Mouse (Mus musculus) forelimb bud, embryonic 11.5 days (tissue): ENCODE results near the gene Gabbr2.
A peak's percentile ranks its signal among the peaks of the same experiment; 100 is the strongest.

ENCODE experiments used
- DNase-seq: peaks from one replicate; pipeline ENCODE4 v3.0.0-alpha.2; 2012; ENCODE audit warnings: low read depth, low spot score

Gabbr2 gene

DNA sequence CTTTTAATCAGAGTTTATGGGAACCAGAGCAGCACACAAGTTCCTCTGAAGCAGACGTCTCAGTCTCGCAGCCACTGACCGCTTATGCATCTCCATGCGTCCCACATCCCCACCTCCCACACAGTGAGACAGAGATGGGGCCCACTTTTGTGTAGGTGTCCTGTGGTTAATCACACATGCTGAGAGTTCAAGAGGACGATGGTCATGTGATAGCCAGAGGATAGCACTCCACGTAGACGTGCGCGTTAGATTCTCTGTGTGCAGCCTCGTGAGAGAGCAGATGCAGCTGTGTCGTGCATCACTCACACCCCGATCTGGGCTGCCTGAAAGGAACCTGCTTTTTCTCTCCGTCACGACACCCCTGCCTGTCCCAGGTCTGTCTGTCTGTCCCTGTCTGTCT is 167.9 kb downstream of the Gabbr2 start:
- no peak for DNase-seq

DNA sequence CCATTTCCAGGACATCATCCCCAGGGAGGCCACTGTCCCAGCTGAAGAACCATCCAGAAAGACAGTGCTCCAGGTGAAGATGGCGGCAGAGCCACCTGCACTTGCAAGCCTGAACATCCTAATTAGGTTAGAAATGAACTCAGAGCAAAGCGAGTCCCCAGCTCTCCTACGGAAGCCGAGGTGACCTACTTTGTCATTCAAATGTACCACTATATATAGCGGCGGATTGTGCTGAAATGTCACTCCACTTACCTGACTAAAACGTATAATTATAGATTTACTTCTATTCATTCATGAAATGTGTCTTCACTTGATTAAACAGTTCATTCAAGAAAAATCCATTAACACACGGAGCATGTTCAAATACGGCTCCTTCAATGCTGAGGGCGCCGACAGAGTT is 170.0 kb downstream of the Gabbr2 start:
- DNase-seq: no peak

DNA sequence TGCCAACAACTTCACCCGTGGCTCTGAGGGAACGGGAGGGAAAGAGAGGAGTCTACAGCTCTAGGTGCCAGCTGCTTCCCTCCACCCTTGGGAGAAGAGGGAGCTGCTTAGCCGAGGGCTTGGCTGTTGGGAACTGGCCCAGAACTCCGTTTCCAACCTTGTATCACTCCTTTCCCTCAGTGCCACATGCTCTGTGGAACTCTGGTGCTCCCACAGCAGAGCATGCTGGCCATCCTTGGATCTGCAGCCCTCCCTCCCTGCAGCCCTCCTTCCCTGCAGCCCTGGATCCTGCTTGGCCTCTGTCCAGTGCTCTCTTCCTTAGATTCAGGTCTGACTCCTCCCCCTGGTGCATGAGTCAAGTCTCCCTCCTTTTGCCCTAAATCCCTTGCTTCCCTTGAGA is 176.7 kb downstream of the Gabbr2 start:
- no peak for DNase-seq

DNA sequence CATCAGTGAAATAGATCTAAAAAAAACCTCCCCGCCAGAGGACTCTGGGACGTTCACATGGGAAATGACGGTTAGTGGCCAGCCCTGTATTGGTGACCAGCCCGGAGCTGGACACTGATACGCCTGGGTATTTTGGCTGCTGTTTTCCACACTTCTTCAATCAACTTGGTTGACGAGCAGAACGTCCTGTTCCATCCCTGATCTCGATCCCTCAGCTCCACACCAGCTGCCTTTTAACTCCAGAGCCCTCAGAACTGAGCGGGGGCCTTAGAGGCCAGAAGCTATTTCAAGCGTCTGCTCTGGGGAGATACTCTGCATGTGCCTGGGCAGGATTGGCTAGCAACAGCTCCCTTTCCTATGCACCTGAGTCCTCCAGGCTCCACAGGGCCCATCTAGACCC is 177.4 kb downstream of the Gabbr2 start:
- DNase-seq: no peak

DNA sequence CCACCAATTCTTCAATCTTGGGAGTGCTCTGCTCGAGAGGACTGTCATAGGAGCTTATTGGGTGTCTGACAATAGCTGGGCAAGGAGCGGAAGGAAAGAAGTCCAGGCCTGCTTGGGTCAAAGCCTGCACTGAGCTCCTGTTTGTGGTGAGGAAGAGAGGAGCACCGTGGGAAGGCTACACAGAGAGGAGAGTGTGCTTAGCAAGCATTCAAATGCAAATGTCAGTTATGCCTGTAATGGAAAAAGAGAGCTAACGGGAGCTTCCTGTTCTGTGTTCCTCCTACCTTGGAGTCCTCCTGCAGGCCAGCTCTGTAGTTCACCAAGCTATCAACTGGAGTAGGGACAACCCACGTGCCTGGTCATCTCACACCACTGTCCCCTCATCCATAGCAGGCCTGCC is 180.5 kb downstream of the Gabbr2 start:
- DNase-seq: no peak

DNA sequence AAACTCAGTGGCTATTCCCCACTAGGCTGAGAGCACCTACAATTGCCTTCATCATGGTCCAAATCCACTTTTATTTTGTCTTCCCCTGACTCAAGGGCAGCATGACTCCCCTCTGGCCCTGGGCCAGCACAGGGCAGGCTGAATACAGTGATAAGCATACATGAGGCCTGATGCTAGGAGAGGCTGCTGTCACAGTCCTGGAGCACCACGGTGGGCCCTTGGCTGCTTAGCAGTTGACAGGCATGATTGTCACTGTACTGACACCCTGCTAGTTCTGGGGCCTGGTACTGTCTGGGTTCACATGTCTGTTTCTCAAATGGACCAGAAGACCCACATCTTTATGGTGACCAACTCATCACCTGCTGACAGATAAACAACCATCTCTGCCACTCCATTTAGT is 184.8 kb downstream of the Gabbr2 start:
- no peak for DNase-seq

DNA sequence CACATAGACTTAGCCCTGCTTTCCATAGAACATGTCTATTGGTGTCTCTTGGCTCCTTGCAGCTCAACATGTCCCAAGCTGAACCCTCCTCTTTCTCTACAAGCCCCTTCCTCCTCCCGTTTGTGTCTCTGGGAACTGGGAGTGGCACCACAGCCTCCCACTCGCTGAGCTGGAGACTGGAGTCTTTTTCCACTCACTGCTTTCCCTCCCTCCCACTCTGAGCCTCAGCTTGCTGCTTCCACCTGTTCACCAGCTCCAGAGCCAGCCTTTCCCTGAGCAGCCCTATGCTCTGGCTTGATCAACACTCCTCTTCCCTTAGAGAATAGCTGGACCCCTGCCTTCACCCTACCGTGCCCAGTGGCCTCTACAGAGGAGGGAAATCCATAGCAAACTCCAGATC is 185.8 kb downstream of the Gabbr2 start:
- DNase-seq: no peak

DNA sequence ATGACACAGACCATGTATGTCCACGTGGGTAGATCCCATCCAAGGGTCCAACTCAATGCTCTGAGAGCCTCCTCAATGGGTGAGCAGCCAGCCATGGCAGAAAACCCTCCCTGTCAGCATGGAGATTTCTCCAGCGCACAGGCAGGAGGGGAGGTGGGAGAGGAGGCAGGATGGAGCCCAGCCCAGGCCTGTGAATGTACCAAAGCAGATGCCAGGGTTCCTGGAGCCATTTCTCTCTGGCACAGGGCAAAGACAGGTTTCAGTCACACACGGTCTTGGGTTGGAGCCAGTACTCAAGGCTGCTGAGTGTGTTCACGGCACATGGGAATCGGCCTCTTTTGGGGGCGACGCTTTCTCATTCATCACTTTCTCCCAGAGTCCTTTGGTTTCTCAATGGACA is 189.3 kb downstream of the Gabbr2 start:
- no peak for DNase-seq

DNA sequence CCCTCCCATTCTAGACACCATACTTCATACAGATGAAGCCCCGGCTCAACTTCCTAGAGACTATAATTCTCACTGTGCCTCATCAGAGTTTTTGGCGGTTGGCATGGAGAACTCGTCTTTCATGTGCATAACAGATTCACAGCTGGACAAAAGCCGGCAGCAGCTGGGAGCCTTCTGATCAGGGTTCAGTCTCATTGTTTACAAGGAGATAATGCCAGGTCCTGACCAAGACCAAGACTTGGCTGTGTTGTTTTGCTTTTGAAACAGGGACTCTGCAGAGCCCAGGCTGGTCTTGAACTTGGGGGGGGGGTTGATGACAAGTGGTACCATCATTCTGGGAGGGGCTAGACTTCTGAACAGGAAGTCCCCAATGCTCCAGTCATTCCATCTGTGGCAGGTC is 191.8 kb downstream of the Gabbr2 start:
- DNase-seq: no peak

DNA sequence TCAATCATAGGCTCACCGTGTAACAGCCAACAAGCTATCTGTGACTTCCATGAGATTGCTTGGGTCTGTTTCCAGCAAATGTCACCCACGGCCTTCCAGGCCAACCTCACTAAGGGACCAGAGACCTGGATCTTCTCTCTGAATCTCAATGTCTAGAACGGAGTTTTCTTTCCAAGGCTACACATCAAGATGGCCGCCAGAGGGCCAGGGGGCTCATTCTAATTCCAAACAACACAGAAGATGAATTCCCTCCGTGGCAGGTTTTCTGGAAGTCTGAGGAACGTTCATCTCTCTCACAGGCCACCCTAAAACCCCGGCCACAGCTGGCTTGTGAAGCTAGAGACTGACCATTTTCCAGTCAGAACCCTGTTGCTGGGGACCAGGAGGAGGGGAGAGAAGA is 196.0 kb downstream of the Gabbr2 start:
- DNase-seq: no peak

DNA sequence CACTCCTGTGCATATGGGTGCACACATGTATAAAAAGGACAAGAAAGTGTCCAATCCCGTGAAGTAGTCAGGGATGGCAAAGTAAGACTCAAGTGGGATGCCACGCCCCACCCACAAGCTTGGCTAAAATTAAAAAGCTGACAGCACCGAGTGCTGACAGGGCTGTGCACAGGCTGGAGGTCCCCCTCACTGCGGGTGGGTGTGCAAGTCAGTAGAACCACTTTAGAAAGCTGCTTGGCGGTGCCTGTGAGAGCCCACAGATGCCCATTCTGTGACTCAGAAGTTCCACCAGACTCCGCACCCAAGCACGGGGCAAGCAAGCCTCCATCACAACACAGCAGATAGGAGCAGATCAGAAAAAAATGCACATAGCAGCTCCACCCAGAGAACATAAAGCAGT is 197.1 kb downstream of the Gabbr2 start:
- DNase-seq: no peak

DNA sequence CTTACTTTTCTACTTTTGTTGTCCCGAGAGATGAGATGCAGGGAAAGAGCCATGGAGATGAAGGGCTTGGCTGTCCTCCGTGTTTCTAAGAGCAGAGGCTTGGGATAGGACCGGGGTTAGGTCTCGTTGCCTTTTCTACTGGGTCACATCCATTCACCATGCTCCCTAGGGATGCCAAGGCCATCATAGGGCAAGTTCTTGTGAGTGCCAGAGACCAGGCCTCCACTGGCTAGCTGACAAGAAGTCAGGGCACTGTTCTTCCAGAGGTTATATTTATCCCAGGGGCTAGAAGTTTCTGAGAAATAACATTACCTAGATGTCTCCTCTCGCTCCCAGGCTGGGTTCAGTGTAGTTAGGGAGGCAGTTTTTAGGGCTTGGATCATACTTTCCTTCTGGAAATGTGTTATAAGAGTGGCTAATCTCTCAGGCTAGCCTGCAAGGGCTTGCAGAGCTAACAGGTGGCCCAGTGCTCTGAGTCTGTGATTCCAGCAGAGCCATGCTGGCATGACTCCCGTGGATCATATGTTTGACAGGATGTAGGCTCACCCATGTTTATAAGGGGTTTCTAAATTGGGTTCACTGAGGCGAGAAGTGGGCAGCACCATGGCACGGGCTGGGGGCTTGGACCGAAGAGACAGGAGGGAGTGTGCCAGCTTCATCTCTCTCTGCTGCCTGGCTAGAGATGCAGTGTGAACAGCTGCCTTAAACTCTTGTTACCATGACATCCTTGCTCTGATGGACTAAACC is 199.2 kb downstream of the Gabbr2 start:
- no peak for DNase-seq

DNA sequence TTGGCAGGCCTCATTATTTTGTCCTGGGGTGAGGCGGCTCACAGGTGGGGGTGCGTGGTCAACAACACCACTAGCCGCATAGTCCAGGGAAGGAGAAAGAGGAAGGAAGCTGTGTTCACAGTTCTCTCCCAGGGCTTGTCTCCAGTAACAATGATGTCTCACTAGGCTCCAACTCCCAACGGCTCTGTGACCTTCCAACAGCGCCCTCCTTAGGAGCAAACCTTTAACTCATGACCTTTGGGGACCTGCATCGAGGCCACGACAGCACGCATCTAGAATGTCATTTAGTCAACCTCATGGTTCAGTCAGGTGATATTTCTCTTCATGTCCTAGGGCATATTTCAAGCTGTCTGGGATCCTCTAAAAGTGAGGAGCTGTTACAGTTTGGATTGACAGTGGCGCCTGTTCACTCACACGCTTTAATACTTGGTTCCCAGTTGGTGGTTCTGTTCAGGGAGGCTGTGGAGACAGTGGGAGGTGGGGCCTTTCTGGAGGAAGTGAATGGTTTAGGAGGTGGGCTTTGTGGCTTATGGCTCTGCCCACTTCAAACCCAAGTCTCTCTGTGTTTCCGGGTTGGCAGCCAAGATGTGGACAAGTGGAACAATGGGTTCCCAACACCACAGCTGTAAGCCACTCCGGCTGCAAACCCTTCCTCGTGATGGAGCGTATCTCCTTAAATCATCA is 200.3 kb downstream of the Gabbr2 start:
- DNase-seq: no peak

DNA sequence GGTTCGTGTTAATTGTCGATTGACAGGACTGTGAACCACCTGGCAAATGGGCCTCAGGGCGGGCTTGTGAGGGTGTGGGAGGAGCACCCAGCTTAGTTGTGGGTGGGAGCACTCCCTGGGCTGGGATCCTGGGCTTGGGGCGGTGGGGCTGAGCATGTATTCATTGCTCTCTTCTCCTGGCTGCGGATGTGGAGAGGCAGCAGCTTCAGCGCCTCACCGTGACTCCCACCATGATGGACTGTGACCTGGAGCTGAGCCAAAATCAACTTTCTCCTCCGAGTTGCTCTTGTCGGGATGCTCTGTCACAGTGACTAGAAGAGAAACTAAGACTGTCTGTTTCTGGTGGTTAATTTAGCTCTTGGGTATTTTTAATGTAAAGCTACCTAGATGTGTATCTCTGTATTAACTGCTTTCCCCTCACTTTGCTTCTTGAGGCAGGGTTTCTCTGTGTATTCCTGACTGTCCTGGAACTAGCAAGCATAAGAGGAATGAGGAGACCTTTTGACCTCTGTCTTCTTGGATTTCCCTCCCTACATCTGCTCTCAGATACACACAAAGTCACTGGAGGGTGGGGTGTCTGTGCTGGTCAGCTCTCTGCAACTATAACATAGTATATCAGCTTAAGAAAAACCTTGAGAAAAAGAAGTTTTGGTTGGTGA is 200.9 kb downstream of the Gabbr2 start:
- no peak for DNase-seq

DNA sequence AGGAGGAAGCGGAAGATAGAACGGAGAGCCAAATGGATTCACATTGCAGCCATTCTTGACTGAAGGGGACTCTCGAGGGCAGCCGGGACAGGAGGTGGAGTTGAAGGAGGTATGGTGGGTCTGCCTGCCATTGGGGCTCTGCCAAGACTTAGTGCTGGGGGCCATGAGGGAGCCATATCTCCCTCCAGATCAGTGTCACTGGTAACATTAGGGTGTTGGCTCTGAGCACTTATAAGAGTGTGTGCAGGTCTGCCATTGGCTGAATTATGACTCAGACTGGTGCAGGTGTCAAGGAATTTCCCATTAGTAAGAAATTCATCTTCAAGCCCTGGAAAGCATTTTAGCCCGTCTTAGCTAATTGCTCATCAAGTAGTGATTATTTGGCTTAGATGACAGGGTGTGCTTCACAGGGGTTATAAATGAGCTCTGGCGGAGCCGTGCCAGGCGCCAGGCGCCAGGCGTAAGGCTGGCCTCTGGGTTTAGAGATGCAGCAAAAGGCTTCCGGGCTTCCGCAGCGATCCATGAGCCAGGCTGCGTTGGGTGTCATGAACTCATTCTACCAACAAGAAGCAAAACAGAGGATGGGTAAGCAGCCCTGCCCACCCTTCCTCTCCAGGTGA is 207.1 kb downstream of the Gabbr2 start:
- no peak for DNase-seq

DNA sequence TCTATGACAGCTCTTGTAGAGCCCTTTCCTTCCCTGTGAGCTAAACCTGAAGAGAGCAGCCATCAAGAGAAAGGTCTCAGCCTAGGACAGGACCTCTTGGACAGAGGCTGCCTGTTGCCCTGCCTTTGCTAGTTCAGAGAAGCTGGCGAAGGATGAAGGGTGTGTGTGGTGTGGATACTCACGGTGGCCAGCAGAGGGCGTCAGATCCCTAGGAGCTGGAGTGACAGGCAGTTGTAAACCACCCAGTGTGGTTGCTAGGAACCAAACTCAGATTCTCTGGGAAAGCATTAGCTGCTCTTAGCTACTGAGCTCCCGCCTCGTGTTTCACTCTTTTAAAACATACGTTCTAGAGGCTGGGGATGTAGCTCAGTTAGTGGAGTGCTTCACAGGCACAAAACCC is 210.6 kb downstream of the Gabbr2 start:
- peak; percentile 10 for DNase-seq

DNA sequence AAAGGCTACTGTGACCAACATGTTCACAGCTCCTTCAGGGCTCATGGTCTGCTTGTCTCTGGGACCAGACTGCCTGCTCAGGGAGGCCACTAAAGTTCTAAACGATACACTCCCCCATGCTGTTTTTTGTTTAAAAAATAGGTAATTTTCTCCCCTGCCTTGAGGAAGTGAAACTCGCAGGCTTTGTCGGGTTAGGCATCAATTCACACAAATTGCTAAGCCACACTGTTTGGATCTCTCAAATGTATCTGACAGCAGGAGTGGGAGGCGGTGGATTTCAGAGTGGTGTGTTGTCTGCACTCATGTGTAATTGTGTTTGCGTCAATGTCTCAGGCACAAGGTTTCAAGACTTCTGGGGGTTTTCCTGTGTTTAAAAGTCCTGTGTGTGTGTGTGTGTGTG is 215.7 kb downstream of the Gabbr2 start:
- DNase-seq: no peak

DNA sequence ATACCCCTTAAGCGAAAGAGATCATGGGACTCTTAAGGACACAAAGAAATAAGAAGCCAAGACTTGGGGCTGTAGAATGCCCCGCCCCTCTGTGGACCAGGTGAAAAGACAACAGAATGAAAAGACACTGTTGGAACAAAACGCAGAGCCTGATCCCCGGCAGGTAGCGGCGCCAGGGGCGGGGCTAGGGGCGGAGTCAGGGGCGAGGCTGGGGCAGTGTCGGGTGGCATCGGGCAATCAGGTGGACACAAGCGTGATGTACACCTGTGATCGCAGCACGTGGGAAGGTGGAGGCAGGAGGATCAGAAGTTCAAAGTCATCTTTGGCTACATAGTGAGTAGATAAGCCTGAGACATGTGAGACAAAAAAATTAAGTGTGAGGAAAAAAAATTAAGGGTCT is 217.0 kb downstream of the Gabbr2 start:
- no peak for DNase-seq

DNA sequence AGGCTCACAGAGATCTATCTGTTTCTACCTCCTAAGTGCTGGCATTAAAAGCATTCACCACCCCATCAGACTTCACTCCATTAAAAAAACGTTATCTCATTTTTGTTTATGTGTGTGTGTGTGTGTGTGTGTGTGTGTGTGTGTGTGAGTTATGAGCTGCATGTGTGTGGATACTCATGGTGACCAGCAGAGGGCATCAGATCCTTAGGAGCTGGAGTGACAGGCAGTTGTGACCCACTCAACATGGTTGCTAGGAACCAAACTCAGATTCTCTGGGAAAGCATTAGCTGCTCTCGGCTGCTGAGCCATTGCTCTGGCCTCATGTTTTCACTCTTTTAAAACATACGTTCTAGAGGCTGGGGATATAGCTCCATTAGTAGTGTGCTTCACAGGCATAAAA is 218.4 kb downstream of the Gabbr2 start:
- DNase-seq: no peak

DNA sequence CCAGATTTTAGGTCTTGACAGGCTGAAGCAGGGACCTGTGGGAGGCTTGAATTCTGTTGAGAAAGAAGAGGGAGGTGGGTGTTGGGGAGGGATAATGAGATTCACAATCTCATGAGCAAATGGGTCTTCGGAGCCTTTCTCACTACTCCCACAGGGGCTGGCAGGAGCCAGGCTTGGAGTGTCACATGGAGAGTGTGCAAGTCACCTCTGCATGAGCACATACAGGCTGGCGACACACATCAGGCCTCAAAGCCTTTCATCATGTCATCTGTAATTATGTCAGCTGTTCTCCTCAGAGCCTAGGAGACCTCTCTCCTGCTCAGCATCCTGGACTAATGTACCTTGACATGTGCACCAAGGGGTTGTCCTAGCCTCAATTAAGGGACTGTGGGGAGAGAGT is 219.1 kb downstream of the Gabbr2 start:
- no peak for DNase-seq

DNA sequence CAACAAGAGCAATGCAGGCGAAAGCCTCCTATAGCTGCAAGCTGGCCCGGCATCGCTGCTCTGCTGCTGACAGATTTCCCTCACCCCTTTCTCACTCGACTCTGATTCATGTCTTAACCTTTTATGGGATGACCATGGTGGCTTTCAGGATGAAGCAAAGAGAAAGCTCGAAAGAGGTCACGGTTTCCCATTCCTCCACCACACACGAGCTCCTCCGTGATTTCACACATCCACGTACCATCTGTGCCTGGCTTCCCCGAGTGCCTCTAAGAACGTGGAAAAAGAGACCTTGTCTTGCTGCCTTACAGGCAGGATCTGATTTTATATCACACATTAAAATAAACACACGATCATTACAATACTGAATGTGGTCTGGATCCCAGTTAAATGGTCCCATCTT is 220.6 kb downstream of the Gabbr2 start:
- no peak for DNase-seq

DNA sequence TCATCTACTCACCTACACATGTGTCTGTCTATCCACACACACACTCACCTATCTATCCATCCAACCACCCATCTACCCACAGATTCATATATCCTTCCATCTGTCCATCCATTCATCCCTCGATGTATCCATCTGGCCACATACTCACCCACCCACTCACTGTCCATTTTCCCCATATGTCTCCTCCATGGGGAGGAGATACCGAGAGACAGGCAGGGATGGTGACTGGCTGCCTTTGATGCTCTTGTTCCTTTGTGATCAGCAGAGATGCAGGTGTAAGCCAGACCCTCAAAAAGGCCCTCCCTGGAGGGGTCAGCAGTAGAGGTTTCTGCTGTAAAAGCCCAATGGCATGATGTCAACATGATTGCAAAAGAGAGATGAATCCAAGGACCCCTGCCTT is 221.0 kb downstream of the Gabbr2 start:
- DNase-seq: no peak

DNA sequence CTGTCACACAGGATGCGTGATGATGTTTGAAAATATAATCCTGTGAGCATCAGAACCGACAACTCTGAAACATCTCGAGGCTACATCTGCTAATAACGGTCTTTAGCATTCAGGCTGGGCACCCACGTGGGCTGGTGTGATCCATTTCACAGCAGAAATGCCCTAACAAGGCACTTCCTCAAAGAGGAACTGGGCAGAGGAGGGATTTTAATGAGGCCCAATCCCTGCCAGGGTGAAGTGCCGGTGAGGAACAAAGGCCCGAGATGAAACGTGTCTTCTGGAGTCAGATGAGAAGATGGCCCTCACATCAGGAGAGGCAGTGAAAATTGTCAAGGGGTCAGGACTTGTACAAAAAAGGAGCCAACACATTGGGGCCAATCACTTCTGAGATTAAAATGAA is 221.6 kb downstream of the Gabbr2 start:
- no peak for DNase-seq
